Mouse (Mus musculus): ENCODE measurements around the gene Rasgrp3. TPM values are rescaled to one million over a fixed set of nuclear protein-coding genes. Genes with fewer than 3 reads are reported as not detected.
A peak's percentile ranks its signal among the peaks of the same experiment; 100 is the strongest.

Rasgrp3 gene
- polyA plus RNA-seq, 1 experiment from 2014 or later = 5.5 TPM

GRCm38 (mm10) chr17:75436819-75437218 is 1.1 kb downstream of the Rasgrp3 start:
- no peak overlapping the region for H3K4me3 ChIP-seq (ENCODE audit: low read depth, low read length)
- no peaks in the 10 kb centered on the region for H3K36me3 ChIP-seq (ENCODE audit: control insufficient read depth, insufficient read depth, low read length)
- H3K9me3 ChIP-seq (ENCODE audit: control insufficient read depth, low read length) = no peaks in the 10 kb centered on the region
- H3K4me1 ChIP-seq (ENCODE audit: control insufficient read depth, insufficient read depth, low read length) = peaks cover 5% of the 10 kb centered on the region; the same call in 1 of the 2 replicates
- H3K9ac ChIP-seq (ENCODE audit: low read length) = no peak overlapping the region
- WGBS = 80% methylated on average over 6 of the region's 6 CpGs
- ATAC-seq (ENCODE audit: low FRiP score) = no peak
- H3K27ac ChIP-seq (ENCODE audit: low read depth, low read length) = no peak overlapping the region
- DNase-seq (ENCODE audit: low spot score, missing footprints) = peak; percentile 54
- H3K27me3 ChIP-seq (ENCODE audit: control insufficient read depth, insufficient read depth, low read length) = no peaks in the 10 kb centered on the region
- H3K4me2 ChIP-seq = no peak overlapping the region

- no peak overlapping the region for H3K9ac ChIP-seq (ENCODE audit: low read length)
- no peak overlapping the region for H3K27ac ChIP-seq (ENCODE audit: low read depth, low read length)
- DNase-seq (ENCODE audit: low spot score, missing footprints) = peak; percentile 67
- H3K4me1 ChIP-seq (ENCODE audit: control insufficient read depth, insufficient read depth, low read length) = peaks cover 4% of the 10 kb centered on the region; the same call in 1 of the 2 replicates
- ATAC-seq (ENCODE audit: low FRiP score) = no peak
- no peaks in the 10 kb centered on the region for H3K9me3 ChIP-seq (ENCODE audit: control insufficient read depth, low read length)
- no peaks in the 10 kb centered on the region for H3K36me3 ChIP-seq (ENCODE audit: control insufficient read depth, insufficient read depth, low read length)
- H3K27me3 ChIP-seq (ENCODE audit: control insufficient read depth, insufficient read depth, low read length) = no peaks in the 10 kb centered on the region
- no peak overlapping the region for H3K4me2 ChIP-seq
- no peak overlapping the region for H3K4me3 ChIP-seq (ENCODE audit: low read depth, low read length)
- WGBS = 74% methylated on average over 11 of the region's 11 CpGs
Observed at GRCm38 (mm10) chr17:75437239-75437750, 1.6 kb downstream of the Rasgrp3 start.

GRCm38 (mm10) chr17:75438162-75438561 is 2.5 kb downstream of the Rasgrp3 start:
- Histone ChIP-seq H3K4me3 (ENCODE audit: low read depth, low read length) (no peak overlapping the region), H3K9ac (ENCODE audit: low read length) (no peak overlapping the region), H3K9me3 (ENCODE audit: control insufficient read depth, low read length) (no peaks in the 10 kb centered on the region), H3K4me1 (ENCODE audit: control insufficient read depth, insufficient read depth, low read length) (0 out of 2 replicates have a peak, but pooled peaks cover 2% of the 10 kb centered on the region), H3K4me2 (no peak overlapping the region), H3K36me3 (ENCODE audit: control insufficient read depth, insufficient read depth, low read length) (no peaks in the 10 kb centered on the region), H3K27me3 (ENCODE audit: control insufficient read depth, insufficient read depth, low read length) (no peaks in the 10 kb centered on the region), H3K27ac (ENCODE audit: low read depth, low read length) (no peak overlapping the region)
- peak; percentile 38; the same call in 1 of the 2 replicates for ATAC-seq (ENCODE audit: low FRiP score)
- DNase-seq (ENCODE audit: low spot score, missing footprints) = peak; percentile 70
- WGBS = 64% methylated on average over 5 of the region's 5 CpGs

- no peak overlapping the region for H3K9ac ChIP-seq (ENCODE audit: low read length)
- DNase-seq (ENCODE audit: low spot score, missing footprints) (peak; percentile 84), ATAC-seq (ENCODE audit: low FRiP score) (peak; percentile 80)
- no peaks in the 10 kb centered on the region for H3K27me3 ChIP-seq (ENCODE audit: control insufficient read depth, insufficient read depth, low read length)
- 65% methylated on average over 14 of the region's 14 CpGs for WGBS
- H3K9me3 ChIP-seq (ENCODE audit: control insufficient read depth, low read length) = no peaks in the 10 kb centered on the region
- H3K4me3 ChIP-seq (ENCODE audit: low read depth, low read length) = no peak overlapping the region
- no peaks in the 10 kb centered on the region for H3K36me3 ChIP-seq (ENCODE audit: control insufficient read depth, insufficient read depth, low read length)
- H3K4me2 ChIP-seq = no peak overlapping the region
- 0 out of 2 replicates have a peak, but pooled peaks cover 2% of the 10 kb centered on the region for H3K4me1 ChIP-seq (ENCODE audit: control insufficient read depth, insufficient read depth, low read length)
- no peak overlapping the region for H3K27ac ChIP-seq (ENCODE audit: low read depth, low read length)
Observed at GRCm38 (mm10) chr17:75439062-75439461, 3.4 kb downstream of the Rasgrp3 start.

GRCm38 (mm10) chr17:75440619-75441018 is 4.9 kb downstream of the Rasgrp3 start:
- Histone ChIP-seq H3K27ac (ENCODE audit: low read depth, low read length) (no peak overlapping the region), H3K9ac (ENCODE audit: low read length) (no peak overlapping the region), H3K27me3 (ENCODE audit: control insufficient read depth, insufficient read depth, low read length) (no peaks in the 10 kb centered on the region), H3K9me3 (ENCODE audit: control insufficient read depth, low read length) (no peaks in the 10 kb centered on the region), H3K4me2 (no peak overlapping the region), H3K4me1 (ENCODE audit: control insufficient read depth, insufficient read depth, low read length) (0 out of 2 replicates have a peak, but pooled peaks cover 2% of the 10 kb centered on the region), H3K36me3 (ENCODE audit: control insufficient read depth, insufficient read depth, low read length) (no peaks in the 10 kb centered on the region), H3K4me3 (ENCODE audit: low read depth, low read length) (no peak overlapping the region)
- DNase-seq (ENCODE audit: low spot score, missing footprints) (peak; percentile 82), ATAC-seq (ENCODE audit: low FRiP score) (peak; percentile 43; the same call in 1 of the 2 replicates)
- 78% methylated on average over 7 of the region's 7 CpGs for WGBS

- H3K27ac ChIP-seq (ENCODE audit: low read depth, low read length) = no peak overlapping the region
- no peak overlapping the region for H3K4me2 ChIP-seq
- H3K36me3 ChIP-seq (ENCODE audit: control insufficient read depth, insufficient read depth, low read length) = no peaks in the 10 kb centered on the region
Observed at GRCm38 (mm10) chr17:75441260-75441830, 5.6 kb downstream of the Rasgrp3 start.

GRCm38 (mm10) chr17:75442352-75442751 is 6.7 kb downstream of the Rasgrp3 start:
- DNase-seq (ENCODE audit: low spot score, missing footprints) = peak; percentile 37
- H3K36me3 ChIP-seq (ENCODE audit: control insufficient read depth, insufficient read depth, low read length) = no peaks in the 10 kb centered on the region
- H3K4me3 ChIP-seq (ENCODE audit: low read depth, low read length) = no peak overlapping the region
- no peak overlapping the region for H3K4me2 ChIP-seq
- H3K4me1 ChIP-seq (ENCODE audit: control insufficient read depth, insufficient read depth, low read length) = 0 out of 2 replicates have a peak, but pooled peaks cover 2% of the 10 kb centered on the region
- no peak for ATAC-seq (ENCODE audit: low FRiP score)
- H3K9me3 ChIP-seq (ENCODE audit: control insufficient read depth, low read length) = no peaks in the 10 kb centered on the region
- H3K27ac ChIP-seq (ENCODE audit: low read depth, low read length) = no peak overlapping the region
- H3K27me3 ChIP-seq (ENCODE audit: control insufficient read depth, insufficient read depth, low read length) = no peaks in the 10 kb centered on the region
- 93% methylated on average over 3 of the region's 8 CpGs for WGBS
- no peak overlapping the region for H3K9ac ChIP-seq (ENCODE audit: low read length)

More at GRCm38 (mm10) chr17:75441260-75441830, 5.6 kb downstream of the Rasgrp3 start:
- DNase-seq (ENCODE audit: low spot score, missing footprints) (peak; percentile 47), ATAC-seq (ENCODE audit: low FRiP score) (no peak)
- no peaks in the 10 kb centered on the region for H3K9me3 ChIP-seq (ENCODE audit: control insufficient read depth, low read length)
- WGBS = 81% methylated on average over 5 of the region's 5 CpGs
- H3K27me3 ChIP-seq (ENCODE audit: control insufficient read depth, insufficient read depth, low read length) = no peaks in the 10 kb centered on the region
- H3K9ac ChIP-seq (ENCODE audit: low read length) = no peak overlapping the region
- H3K4me1 ChIP-seq (ENCODE audit: control insufficient read depth, insufficient read depth, low read length) = 0 out of 2 replicates have a peak, but pooled peaks cover 2% of the 10 kb centered on the region
- H3K4me3 ChIP-seq (ENCODE audit: low read depth, low read length) = no peak overlapping the region

- Histone ChIP-seq H3K4me3 (ENCODE audit: low read depth, low read length) (no peak overlapping the region), H3K36me3 (ENCODE audit: control insufficient read depth, insufficient read depth, low read length) (no peaks in the 10 kb centered on the region), H3K27ac (ENCODE audit: low read depth, low read length) (no peak overlapping the region), H3K27me3 (ENCODE audit: control insufficient read depth, insufficient read depth, low read length) (no peaks in the 10 kb centered on the region), H3K4me2 (no peak overlapping the region), H3K9me3 (ENCODE audit: control insufficient read depth, low read length) (no peaks in the 10 kb centered on the region), H3K9ac (ENCODE audit: low read length) (no peak overlapping the region), H3K4me1 (ENCODE audit: control insufficient read depth, insufficient read depth, low read length) (0 out of 2 replicates have a peak, but pooled peaks cover 2% of the 10 kb centered on the region)
- WGBS = 81% methylated on average over 6 of the region's 6 CpGs
- DNase-seq (ENCODE audit: low spot score, missing footprints) (peak; percentile 70), ATAC-seq (ENCODE audit: low FRiP score) (no peak)
Observed at GRCm38 (mm10) chr17:75443064-75443621, 7.4 kb downstream of the Rasgrp3 start.

- H3K4me2 ChIP-seq = no peak overlapping the region
Observed at GRCm38 (mm10) chr17:75448257-75448656, 12.6 kb downstream of the Rasgrp3 start.

More at GRCm38 (mm10) chr17:75448257-75448656, 12.6 kb downstream of the Rasgrp3 start:
- Histone ChIP-seq H3K36me3 (ENCODE audit: control insufficient read depth, insufficient read depth, low read length) (no peaks in the 10 kb centered on the region), H3K4me3 (ENCODE audit: low read depth, low read length) (no peak overlapping the region), H3K27ac (ENCODE audit: low read depth, low read length) (no peak overlapping the region), H3K4me1 (ENCODE audit: control insufficient read depth, insufficient read depth, low read length) (no peaks in the 10 kb centered on the region), H3K9me3 (ENCODE audit: control insufficient read depth, low read length) (no peaks in the 10 kb centered on the region), H3K9ac (ENCODE audit: low read length) (no peak overlapping the region), H3K27me3 (ENCODE audit: control insufficient read depth, insufficient read depth, low read length) (no peaks in the 10 kb centered on the region)
- DNase-seq (ENCODE audit: low spot score, missing footprints) (no peak), ATAC-seq (ENCODE audit: low FRiP score) (no peak)
- WGBS = 92% methylated on average over 3 of the region's 3 CpGs
